9 mouse cellular contexts compared by ENCODE assay signal in genomic region chr11:98933151-98933550, GRCm38 (mm10). TPM values are rescaled to one million over a fixed set of nuclear protein-coding genes. Genes with fewer than 3 reads are reported as not detected.
DNase-seq lines count a peak whose midpoint lies in the region; ATAC-seq lines count a peak whose summit lies in the region.
"Had no signal": no experiment of that assay in that cellular context is flagged by ENCODE, and none has a peak within 500 bp of the region (broad histone marks: within the 10 kb centered on the region; RNA-seq: fewer than 3 reads in every experiment).

No protein-coding gene starts in this region.

- no peak overlapping the region for H3K27ac ChIP-seq in liver, embryonic 11.5 days (ENCODE audit: low read depth, low read length)
- peak overlapping the region; percentile 91 for H3K27ac ChIP-seq in embryonic facial prominence, embryonic 13.5 days
- H3K27ac ChIP-seq in hindbrain, embryonic 12.5 days = 0 out of 2 replicates have a peak overlapping the region, but pooled peaks have one; percentile 76
- H3K27ac ChIP-seq in limb, embryonic 15.5 days = peak overlapping the region; percentile 94
- peak overlapping the region; percentile 79 for H3K27ac ChIP-seq in neural tube, embryonic 13.5 days (replicated peaks)
- H3K27ac ChIP-seq: midbrain, embryonic 12.5 days had no signal

- peaks cover 61% of the 10 kb centered on the region for H3K4me1 ChIP-seq in liver, embryonic 11.5 days (replicated peaks; ENCODE audit: control insufficient read depth, insufficient read depth, low read length)
- H3K4me1 ChIP-seq in embryonic facial prominence, embryonic 13.5 days = peaks cover 88% of the 10 kb centered on the region
- peaks cover 78% of the 10 kb centered on the region for H3K4me1 ChIP-seq in hindbrain, embryonic 12.5 days
- H3K4me1 ChIP-seq in limb, embryonic 15.5 days = peaks cover 87% of the 10 kb centered on the region
- peaks cover 76% of the 10 kb centered on the region for H3K4me1 ChIP-seq in neural tube, embryonic 13.5 days (replicated peaks)

- H3K36me3 ChIP-seq in liver, embryonic 11.5 days (ENCODE audit: control insufficient read depth, insufficient read depth, low read length) = 0 out of 2 replicates have a peak, but pooled peaks cover 2% of the 10 kb centered on the region
- H3K36me3 ChIP-seq in embryonic facial prominence, embryonic 13.5 days = 0 out of 2 replicates have a peak, but pooled peaks cover 5% of the 10 kb centered on the region
- H3K36me3 ChIP-seq in hindbrain, embryonic 12.5 days = no peaks in the 10 kb centered on the region
- H3K36me3 ChIP-seq in limb, embryonic 15.5 days = no peaks in the 10 kb centered on the region
- H3K36me3 ChIP-seq in neural tube, embryonic 13.5 days = no peaks in the 10 kb centered on the region
- H3K36me3 ChIP-seq: midbrain, embryonic 12.5 days had no signal

- 49% methylated on average over 9 of the region's 9 CpGs for WGBS in liver, embryonic 11.5 days
- WGBS in embryonic facial prominence, embryonic 13.5 days = 39% methylated on average over 9 of the region's 9 CpGs
- 49% methylated on average over 9 of the region's 9 CpGs for WGBS in hindbrain, embryonic 12.5 days
- WGBS in limb, embryonic 15.5 days = 21% methylated on average over 9 of the region's 9 CpGs
- 36% methylated on average over 9 of the region's 9 CpGs for WGBS in neural tube, embryonic 13.5 days

- H3K4me2 ChIP-seq in liver, embryonic 11.5 days = no peak overlapping the region
- H3K4me2 ChIP-seq in embryonic facial prominence, embryonic 13.5 days = peak overlapping the region; percentile 90
- peak overlapping the region; percentile 36; the same call in 1 of the 2 replicates for H3K4me2 ChIP-seq in hindbrain, embryonic 12.5 days (replicated peaks)
- H3K4me2 ChIP-seq in limb, embryonic 15.5 days = peak overlapping the region; percentile 41
- peak overlapping the region; percentile 76 for H3K4me2 ChIP-seq in neural tube, embryonic 13.5 days
- H3K4me2 ChIP-seq: midbrain, embryonic 12.5 days had no signal

- DNase-seq in liver (peak; percentile 50), adipocyte (ENCODE audit: low spot score) (peak; percentile 88)
- DNase-seq in liver, embryonic 11.5 days (ENCODE audit: low spot score) = no peak
- DNase-seq in urinary bladder, postnatal 36 days (ENCODE audit: low spot score in 2 of 2) = peak; percentile 80 to 85

- no peaks in the 10 kb centered on the region for H3K9me3 ChIP-seq in liver, embryonic 11.5 days (ENCODE audit: control insufficient read depth, low read length)
- H3K9me3 ChIP-seq in embryonic facial prominence, embryonic 13.5 days = no peaks in the 10 kb centered on the region
- H3K9me3 ChIP-seq in hindbrain, embryonic 12.5 days (replicated peaks) = no peaks in the 10 kb centered on the region
- no peaks in the 10 kb centered on the region for H3K9me3 ChIP-seq in limb, embryonic 15.5 days
- H3K9me3 ChIP-seq in neural tube, embryonic 13.5 days = no peaks in the 10 kb centered on the region
- H3K9me3 ChIP-seq: midbrain, embryonic 12.5 days had no signal

- peaks cover 41% of the 10 kb centered on the region for H3K27me3 ChIP-seq in liver, embryonic 11.5 days (replicated peaks; ENCODE audit: control insufficient read depth, insufficient read depth, low read length)
- H3K27me3 ChIP-seq in embryonic facial prominence, embryonic 13.5 days = no peaks in the 10 kb centered on the region
- H3K27me3 ChIP-seq in hindbrain, embryonic 12.5 days = peaks cover 6% of the 10 kb centered on the region; the same call in 1 of the 2 replicates
- no peaks in the 10 kb centered on the region for H3K27me3 ChIP-seq in limb, embryonic 15.5 days
- no peaks in the 10 kb centered on the region for H3K27me3 ChIP-seq in neural tube, embryonic 13.5 days

- no peak overlapping the region for H3K9ac ChIP-seq in liver, embryonic 11.5 days (ENCODE audit: low read depth, low read length)
- H3K9ac ChIP-seq in embryonic facial prominence, embryonic 13.5 days = peak overlapping the region; percentile 55; the same call in 1 of the 2 replicates
- no peak overlapping the region for H3K9ac ChIP-seq in hindbrain, embryonic 12.5 days
- no peak overlapping the region for H3K9ac ChIP-seq in limb, embryonic 15.5 days
- H3K9ac ChIP-seq in neural tube, embryonic 13.5 days = peak overlapping the region; percentile 14; the same call in 1 of the 2 replicates

- no peak for ATAC-seq in liver, embryonic 11.5 days (replicated peaks; ENCODE audit: low FRiP score)
- ATAC-seq in embryonic facial prominence, embryonic 13.5 days (ENCODE audit: insufficient number of reproducible peaks, insufficient read depth, low FRiP score, low TSS enrichment, low read depth) = no peak
- ATAC-seq in hindbrain, embryonic 12.5 days (ENCODE audit: low FRiP score) = no peak
- ATAC-seq in limb, embryonic 15.5 days (ENCODE audit: insufficient number of reproducible peaks, low FRiP score, low TSS enrichment, low read depth) = no peak
- no peak for ATAC-seq in neural tube, embryonic 13.5 days (ENCODE audit: low read depth)

- H3K4me3 ChIP-seq in liver, embryonic 11.5 days (ENCODE audit: low read depth, low read length) = no peak overlapping the region
- H3K4me3 ChIP-seq in embryonic facial prominence, embryonic 13.5 days = peak overlapping the region; percentile 10
- no peak overlapping the region for H3K4me3 ChIP-seq in hindbrain, embryonic 12.5 days
- H3K4me3 ChIP-seq in limb, embryonic 15.5 days = no peak overlapping the region
- H3K4me3 ChIP-seq in neural tube, embryonic 13.5 days = no peak overlapping the region
- H3K4me3 ChIP-seq: midbrain, embryonic 12.5 days had no signal

RNA-seq across cellular contexts. Expression of gene Rara, which starts 5.5 kb away (rescaled TPM):
- 18.6 and 20.1 TPM in 2 replicates for polyA plus RNA-seq in liver, embryonic 11.5 days (2014; fragmentation: Nextera tagmentation; extraction: Ambion mirVana)
- 39.4 and 44.7 TPM in 2 replicates for polyA plus RNA-seq in embryonic facial prominence, embryonic 13.5 days (2015; fragmentation: Nextera tagmentation; extraction: Ambion mirVana)
- polyA plus RNA-seq in hindbrain, embryonic 12.5 days (2016; fragmentation: Nextera tagmentation; extraction: Ambion mirVana) = 38.6 and 46.9 TPM in 2 replicates
- 43.9 and 51.7 TPM in 2 replicates for polyA plus RNA-seq in limb, embryonic 15.5 days (2015; fragmentation: Nextera tagmentation; extraction: Ambion mirVana)
- polyA plus RNA-seq in neural tube, embryonic 13.5 days (2015; fragmentation: Nextera tagmentation; extraction: Ambion mirVana) = 24.0 and 26.7 TPM in 2 replicates

RNA-seq across cellular contexts. Expression of gene Cdc6, which starts 25.6 kb away (rescaled TPM):
- 96.3 and 114 TPM in 2 replicates for polyA plus RNA-seq in liver, embryonic 11.5 days (2014; fragmentation: Nextera tagmentation; extraction: Ambion mirVana)
- polyA plus RNA-seq in embryonic facial prominence, embryonic 13.5 days (2015; fragmentation: Nextera tagmentation; extraction: Ambion mirVana) = 26.9 and 31.5 TPM in 2 replicates
- 19.0 and 20.2 TPM in 2 replicates for polyA plus RNA-seq in hindbrain, embryonic 12.5 days (2016; fragmentation: Nextera tagmentation; extraction: Ambion mirVana)
- 23.2 and 24.1 TPM in 2 replicates for polyA plus RNA-seq in limb, embryonic 15.5 days (2015; fragmentation: Nextera tagmentation; extraction: Ambion mirVana)
- polyA plus RNA-seq in neural tube, embryonic 13.5 days (2015; fragmentation: Nextera tagmentation; extraction: Ambion mirVana) = 4.2 and 4.7 TPM in 2 replicates

RNA-seq across cellular contexts. Expression of gene Gjd3, which starts 49.7 kb away (rescaled TPM):
- polyA plus RNA-seq in liver, embryonic 11.5 days (2014; fragmentation: Nextera tagmentation; extraction: Ambion mirVana) = 0.21 and 0.22 TPM in 2 replicates
- polyA plus RNA-seq in embryonic facial prominence, embryonic 13.5 days (2015; fragmentation: Nextera tagmentation; extraction: Ambion mirVana) = 0.34 and 0.44 TPM in 2 replicates
- polyA plus RNA-seq in hindbrain, embryonic 12.5 days (2016; fragmentation: Nextera tagmentation; extraction: Ambion mirVana) = 0.88 and 1.1 TPM in 2 replicates
- polyA plus RNA-seq in limb, embryonic 15.5 days (2015; fragmentation: Nextera tagmentation; extraction: Ambion mirVana) = 0.49 and 0.86 TPM in 2 replicates
- polyA plus RNA-seq in neural tube, embryonic 13.5 days (2015; fragmentation: Nextera tagmentation; extraction: Ambion mirVana) = 1.4 and 1.5 TPM in 2 replicates

Comparison
In these comparisons a context has a peak if more than half of its experiments do, and no peak if none do; other contexts are left out.
1. H3K9ac ChIP-seq: peak in embryonic facial prominence, embryonic 13.5 days (single experiment) and neural tube, embryonic 13.5 days (single experiment); none in liver, embryonic 11.5 days (single experiment), hindbrain, embryonic 12.5 days (single experiment) and limb, embryonic 15.5 days (single experiment).